Mouse (Mus musculus): ENCODE measurements at regions not wholly inside any gene's neighbourhood (a gene's known extent, or its start where the extent isn't known, plus 50 kb on each side); places are given as distances from the start of the nearest gene placed in this dataset.

GRCm38 (mm10) chr4:131511586-131511985 lies 326.5 kb downstream of the Ptpru start:
- DNase-seq, result no peak

GRCm38 (mm10) chr4:131512768-131513167 lies 325.3 kb downstream of the Ptpru start:
- no peak for DNase-seq

GRCm38 (mm10) chr4:131520636-131521306 lies 317.3 kb downstream of the Ptpru start:
- no peak for DNase-seq

GRCm38 (mm10) chr4:131521307-131521651 lies 316.8 kb downstream of the Ptpru start:
- no peak for DNase-seq

GRCm38 (mm10) chr4:131525236-131525635 lies 312.9 kb downstream of the Ptpru start:
- no peak for DNase-seq

- DNase-seq, result no peak
Measured at GRCm38 (mm10) chr4:131530491-131530890, 307.6 kb downstream of the Ptpru start.

- DNase-seq, result no peak
Measured at GRCm38 (mm10) chr4:131531003-131531402, 307.1 kb downstream of the Ptpru start.

- no peak for DNase-seq
Measured at GRCm38 (mm10) chr4:131534831-131535230, 303.3 kb downstream of the Ptpru start.

- DNase-seq, result no peak
Measured at GRCm38 (mm10) chr4:131538237-131538636, 299.9 kb downstream of the Ptpru start.

GRCm38 (mm10) chr4:131546422-131547200 lies 291.5 kb downstream of the Ptpru start:
- no peak for DNase-seq

- DNase-seq, result no peak
Measured at GRCm38 (mm10) chr4:131549581-131549980, 288.5 kb downstream of the Ptpru start.

- no peak for DNase-seq
Measured at GRCm38 (mm10) chr4:131558513-131558912, 279.6 kb downstream of the Ptpru start.

GRCm38 (mm10) chr4:131563851-131564250 lies 274.2 kb downstream of the Ptpru start:
- no peak for DNase-seq

GRCm38 (mm10) chr4:131565203-131565602 lies 272.9 kb downstream of the Ptpru start:
- DNase-seq, result no peak

- no peak for DNase-seq
Measured at GRCm38 (mm10) chr4:131567241-131567640, 270.8 kb downstream of the Ptpru start.

- no peak for DNase-seq
Measured at GRCm38 (mm10) chr4:131569156-131569555, 268.9 kb downstream of the Ptpru start.

GRCm38 (mm10) chr4:131577571-131577970 lies 260.5 kb downstream of the Ptpru start:
- DNase-seq, result no peak

GRCm38 (mm10) chr4:131585946-131586345 lies 252.1 kb downstream of the Ptpru start:
- DNase-seq, result no peak

GRCm38 (mm10) chr4:131587536-131587935 lies 250.6 kb downstream of the Ptpru start:
- DNase-seq, result no peak

- no peak for DNase-seq
Measured at GRCm38 (mm10) chr4:131590136-131590535, 248.0 kb downstream of the Ptpru start.

GRCm38 (mm10) chr4:131591456-131591855 lies 246.6 kb downstream of the Ptpru start:
- DNase-seq, result no peak

GRCm38 (mm10) chr4:131597996-131598395 lies 240.1 kb downstream of the Ptpru start:
- no peak for DNase-seq

- DNase-seq, result no peak
Measured at GRCm38 (mm10) chr4:131614434-131614833, 223.7 kb downstream of the Ptpru start.

GRCm38 (mm10) chr4:131615587-131615986 lies 222.5 kb downstream of the Ptpru start:
- DNase-seq, result no peak

GRCm38 (mm10) chr4:131638105-131638504 lies 200.0 kb downstream of the Ptpru start:
- DNase-seq, result no peak

Measured in thymus, postnatal 4 days (tissue).